Mouse (Mus musculus) hindbrain, postnatal 0 days (tissue): Measurements from ENCODE around the gene Gm17482. TPM values are rescaled to one million over a fixed set of nuclear protein-coding genes. Genes with fewer than 3 reads are reported as not detected.

Source experiments
- ATAC-seq: fragments of 200-750 bp; cut with Nextera tagmentation; 2 replicates; pipeline ENCODE4 v1.8.0; 2017; ENCODE audit warnings: mild to moderate bottlenecking, moderate TSS enrichment, moderate library complexity
- DNase-seq: peaks from one replicate; pipeline ENCODE4 v3.0.0-alpha.2; 2015; ENCODE audit warnings: low spot score
- H3K27ac ChIP-seq: fragments of 300-500 bp; sonication (generic); 2 replicates; pipeline ENCODE4 v1.5.1; 2014; ENCODE audit warnings: mild to moderate bottlenecking
- H3K27me3 ChIP-seq: fragments of 300-500 bp; sonication (generic); 2 replicates; pipeline ENCODE4 v1.6.1; 2014; ENCODE audit warnings: low read length, mixed read lengths; ENCODE audit not compliant: insufficient read depth
- H3K36me3 ChIP-seq: fragments of 300-500 bp; sonication (generic); 2 replicates; pipeline ENCODE4 v1.6.1; 2014; ENCODE audit warnings: low read length, mixed read lengths; ENCODE audit not compliant: insufficient read depth
- H3K4me1 ChIP-seq: fragments of 300-500 bp; sonication (generic); 2 replicates; pipeline ENCODE4 v1.6.1; 2014; ENCODE audit warnings: antibody characterized with exemption, low read length, mixed read lengths; ENCODE audit not compliant: insufficient read depth
- H3K4me2 ChIP-seq: fragments of 300-500 bp; sonication (generic); 2 replicates; pipeline ENCODE4 v1.6.1; 2014; ENCODE audit warnings: low read depth, mild to moderate bottlenecking, low read length, moderate library complexity, mixed read lengths
- H3K4me3 ChIP-seq: fragments of 300-500 bp; sonication (generic); 2 replicates; pipeline ENCODE4 v1.5.1; 2014; ENCODE audit warnings: low read length
- H3K9ac ChIP-seq: fragments of 300-500 bp; sonication (generic); replicated peaks from 2 replicates; pipeline ENCODE4 v1.6.1; 2014; ENCODE audit warnings: mild to moderate bottlenecking, low read length, moderate library complexity, mixed read lengths
- H3K9me3 ChIP-seq: fragments of 300-500 bp; sonication (generic); 2 replicates; pipeline ENCODE4 v1.6.1; 2016; ENCODE audit warnings: low read length, mixed read lengths
- CTCF ChIP-seq: IDR thresholded peaks from 2 replicates; pipeline ENCODE4 v1.5.1; 2016; ENCODE audit warnings: antibody characterized with exemption, control low read depth, low read depth
- WGBS: fragments of 180-500 bp; shearing (Covaris S2); extraction: QIAGEN DNeasy Blood & Tissue Kit; methylation state at CpG from one replicate; pipeline ENCODE4 v1.1.7; 2014; 5-methylcytosine and 5-hydroxymethylcytosine counted together
- polyA plus RNA-seq: library from polyadenylated mRNA; unstranded; fragments of >200 nt; fragmentation: Nextera tagmentation; extraction: Ambion mirVana; gene quantifications from 2 replicates; pipeline ENCODE4 v1.2.1, GENCODE M21; 2015
- total RNA-seq: library from RNA; depleted of rRNA; stranded (reverse); fragments of >200 nt; gene quantifications from 2 replicates; pipeline ENCODE4 v1.2.3, GENCODE M21; 2014

Gene Gm17482
- total and polyA plus RNA-seq, 2 experiments from 2014 or later = not detected

- Histone ChIP-seq H3K9me3 (no peaks in the 10 kb centered on the region), H3K9ac (no peak overlapping the region), H3K4me2 (no peak overlapping the region), H3K4me3 (no peak overlapping the region), H3K27ac (no peak overlapping the region), H3K27me3 (no peaks in the 10 kb centered on the region), H3K36me3 (no peaks in the 10 kb centered on the region), H3K4me1 (no peaks in the 10 kb centered on the region)
- 91% methylated on average over 3 of the region's 3 CpGs for WGBS
- DNase-seq (no peak), ATAC-seq (no peak)
- no peak for TF ChIP-seq CTCF
These were observed 16.3 kb upstream of the Gm17482 start for GRCm38 (mm10) chr6:115210820-115211219.

DNA sequence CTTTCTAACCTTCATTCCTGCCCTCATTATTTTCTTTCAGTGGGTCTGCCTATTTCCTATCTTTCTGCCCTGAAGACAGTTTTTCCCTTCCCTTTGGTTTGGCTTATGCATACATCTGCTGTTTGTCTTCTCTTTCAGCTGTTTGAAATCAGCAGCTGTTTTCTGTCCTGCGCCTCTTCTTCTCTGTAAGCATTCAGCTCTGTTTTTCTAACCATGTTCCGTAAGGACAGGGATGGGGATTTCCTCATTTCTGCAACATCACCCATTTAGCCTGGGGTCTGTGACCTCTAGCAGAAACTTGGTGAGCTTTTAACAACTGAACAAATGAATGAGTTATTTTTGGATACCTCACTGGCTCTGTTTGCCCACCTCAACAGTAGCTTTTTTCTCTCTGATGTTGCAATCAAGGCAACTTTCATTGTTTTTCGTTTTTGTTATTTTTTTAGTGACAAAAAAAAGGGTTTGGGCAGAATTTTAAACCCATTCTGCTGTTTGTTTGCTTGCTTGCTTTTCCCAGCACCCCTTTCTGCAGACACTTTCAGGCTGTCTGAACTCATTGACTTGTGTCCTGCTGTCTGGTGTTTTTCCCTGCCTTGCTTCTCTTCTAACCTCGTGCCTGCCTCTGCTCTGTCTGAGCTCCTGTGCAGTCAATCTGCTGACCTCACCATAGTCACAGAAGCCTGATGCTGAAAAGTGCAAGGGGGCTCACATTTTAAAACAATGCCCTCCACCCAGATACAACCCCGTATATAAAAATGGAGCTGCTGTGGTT lies 14.8 kb upstream of the Gm17482 start:
- H3K9me3 ChIP-seq = no peaks in the 10 kb centered on the region
- TF ChIP-seq CTCF = no peak
- WGBS = 66% methylated on average over 5 of the region's 5 CpGs
- H3K36me3 ChIP-seq = no peaks in the 10 kb centered on the region
- H3K4me1 ChIP-seq = no peaks in the 10 kb centered on the region
- no peak overlapping the region for H3K9ac ChIP-seq
- no peak overlapping the region for H3K4me2 ChIP-seq
- H3K27ac ChIP-seq = no peak overlapping the region
- H3K27me3 ChIP-seq = no peaks in the 10 kb centered on the region
- ATAC-seq (no peak), DNase-seq (no peak)
- no peak overlapping the region for H3K4me3 ChIP-seq

DNA sequence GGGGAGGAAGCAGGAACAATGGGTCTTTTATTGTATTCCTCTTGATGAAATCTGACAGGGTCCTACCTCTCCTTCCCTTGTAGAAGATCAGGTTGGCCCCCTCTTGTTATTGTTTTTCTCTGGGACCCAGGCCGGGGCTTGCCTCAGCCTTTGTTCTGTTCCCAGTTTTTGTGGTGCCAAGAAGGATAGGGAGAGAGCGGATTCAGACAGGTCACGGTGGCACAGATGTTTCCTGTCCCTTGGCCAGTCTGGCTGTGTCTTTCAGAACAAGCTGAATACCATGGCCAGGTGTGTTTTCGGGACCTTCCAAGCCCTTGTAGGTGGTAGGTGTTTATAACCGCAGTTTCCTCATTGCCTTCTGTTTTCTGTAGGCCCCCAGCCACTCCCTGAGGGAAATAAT lies 14.0 kb upstream of the Gm17482 start:
- Histone ChIP-seq H3K27ac (no peak overlapping the region), H3K4me2 (no peak overlapping the region), H3K4me1 (no peaks in the 10 kb centered on the region), H3K4me3 (no peak overlapping the region), H3K9ac (no peak overlapping the region), H3K27me3 (no peaks in the 10 kb centered on the region), H3K36me3 (no peaks in the 10 kb centered on the region), H3K9me3 (no peaks in the 10 kb centered on the region)
- ATAC-seq = no peak
- TF ChIP-seq CTCF = no peak
- DNase-seq = no peak
- 52% methylated on average over 5 of the region's 5 CpGs for WGBS

GRCm38 (mm10) chr6:115221215-115221641 lies 5.9 kb upstream of the Gm17482 start:
- no peak for TF ChIP-seq CTCF
- ATAC-seq (no peak), DNase-seq (peak; percentile 39)
- Histone ChIP-seq H3K36me3 (no peaks in the 10 kb centered on the region), H3K4me3 (no peak overlapping the region), H3K4me2 (no peak overlapping the region), H3K27me3 (no peaks in the 10 kb centered on the region), H3K9me3 (no peaks in the 10 kb centered on the region), H3K9ac (no peak overlapping the region), H3K27ac (no peak overlapping the region; the same call in 1 of the 2 replicates), H3K4me1 (no peaks in the 10 kb centered on the region; the same call in 1 of the 2 replicates)
- WGBS = 62% methylated on average over 8 of the region's 8 CpGs

DNA sequence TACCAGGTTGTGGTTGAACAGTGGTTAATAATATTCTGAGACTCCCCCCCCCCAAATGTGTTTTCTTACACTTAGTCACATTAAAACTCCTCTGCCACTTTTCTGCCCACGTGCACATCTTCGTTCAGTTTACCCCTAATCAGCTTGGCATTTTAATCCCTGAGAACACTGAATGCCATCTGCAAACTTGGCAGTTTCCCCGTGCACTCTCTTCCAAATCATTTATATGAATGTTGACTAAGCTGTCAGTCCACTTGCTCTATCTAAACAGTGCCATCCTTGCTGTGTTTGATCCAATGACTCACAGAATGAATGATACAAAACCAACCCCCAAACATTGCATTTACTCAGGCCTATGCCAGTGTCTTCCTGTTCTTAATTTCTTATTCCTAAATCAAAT lies 1.6 kb upstream of the Gm17482 start:
- no peaks in the 10 kb centered on the region for H3K9me3 ChIP-seq
- H3K9ac ChIP-seq = no peak overlapping the region
- 41% methylated on average over 3 of the region's 3 CpGs for WGBS
- no peak overlapping the region for H3K4me3 ChIP-seq
- no peaks in the 10 kb centered on the region for H3K36me3 ChIP-seq
- DNase-seq = peak; percentile 58
- no peaks in the 10 kb centered on the region for H3K27me3 ChIP-seq
- no peaks in the 10 kb centered on the region; the same call in 1 of the 2 replicates for H3K4me1 ChIP-seq
- ATAC-seq = no peak
- TF ChIP-seq CTCF = no peak
- no peak overlapping the region for H3K4me2 ChIP-seq
- no peak overlapping the region for H3K27ac ChIP-seq

DNA sequence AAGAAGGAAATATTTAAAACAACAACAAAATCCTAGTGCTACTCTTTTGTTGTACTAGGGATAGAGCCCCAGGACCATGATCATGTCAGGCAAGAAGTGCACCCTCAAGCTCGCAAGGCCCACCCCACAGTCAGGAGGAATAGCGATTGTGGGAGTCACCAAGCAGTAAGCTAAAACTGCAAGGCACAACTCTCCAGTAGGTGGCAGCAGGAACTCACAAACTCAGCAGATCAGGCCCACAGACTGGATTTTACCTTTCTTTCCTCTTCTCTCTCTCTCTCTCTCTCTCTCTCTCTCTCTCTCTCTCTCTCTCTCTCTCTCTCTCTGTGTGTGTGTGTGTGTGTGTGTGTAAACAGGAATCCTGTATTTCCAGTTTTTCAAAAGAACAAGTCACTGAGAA lies 386 bp downstream of the Gm17482 start:
- Histone ChIP-seq H3K9me3 (no peaks in the 10 kb centered on the region), H3K9ac (no peak overlapping the region), H3K36me3 (no peaks in the 10 kb centered on the region), H3K4me3 (no peak overlapping the region), H3K27me3 (no peaks in the 10 kb centered on the region), H3K4me1 (no peaks in the 10 kb centered on the region; the same call in 1 of the 2 replicates), H3K4me2 (no peak overlapping the region), H3K27ac (peak overlapping the region; percentile 64; the same call in 1 of the 2 replicates)
- WGBS = 9% methylated on average over 2 of the region's 2 CpGs
- ATAC-seq (peak; percentile 85), DNase-seq (peak; percentile 90)
- TF ChIP-seq CTCF = peak; percentile 94

GRCm38 (mm10) chr6:115230557-115230956 lies 3.4 kb downstream of the Gm17482 start:
- no peak overlapping the region for H3K9ac ChIP-seq
- H3K4me1 ChIP-seq = no peaks in the 10 kb centered on the region
- DNase-seq = no peak
- 71% methylated on average over 3 of the region's 3 CpGs for WGBS
- no peak overlapping the region for H3K27ac ChIP-seq
- no peak for ATAC-seq
- H3K4me3 ChIP-seq = no peak overlapping the region
- TF ChIP-seq CTCF = no peak
- H3K27me3 ChIP-seq = no peaks in the 10 kb centered on the region
- no peaks in the 10 kb centered on the region for H3K9me3 ChIP-seq
- no peak overlapping the region for H3K4me2 ChIP-seq
- no peaks in the 10 kb centered on the region for H3K36me3 ChIP-seq
